Mouse (Mus musculus): ENCODE measurements around the gene Pax6. TPM values are rescaled to one million over a fixed set of nuclear protein-coding genes. Genes with fewer than 3 reads are reported as not detected.

Gene Pax6
- polyA plus RNA-seq, 1 experiment from 2014 or later: 0.54 TPM

DNA sequence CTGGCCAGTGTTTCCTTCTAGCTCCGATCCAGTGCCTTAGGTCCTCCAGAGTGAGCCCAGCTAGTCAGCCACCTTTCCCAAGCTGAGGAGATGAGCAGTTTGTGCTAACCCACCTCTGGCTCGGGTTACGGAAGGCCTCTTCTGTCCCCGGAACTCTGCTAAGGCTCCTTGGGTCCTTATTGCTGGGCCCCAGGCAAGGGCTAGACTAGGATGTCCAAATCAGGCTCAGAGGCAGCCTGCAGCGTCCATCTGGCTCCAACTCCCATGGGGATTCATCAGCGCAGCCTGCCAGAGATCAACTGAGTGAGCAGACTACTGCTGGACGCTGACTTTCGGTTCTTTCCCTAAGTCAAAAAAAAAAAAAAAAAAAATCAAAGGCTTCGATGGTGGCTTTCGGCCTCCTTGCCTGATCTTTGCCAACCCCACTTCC is 4.9 kb downstream of the Pax6 start:
- no peak for DNase-seq (ENCODE audit: low spot score)
- Histone ChIP-seq H3K4me3 (peak overlapping the region; percentile 59; the same call in 1 of the 2 replicates), H3K27me3 (ENCODE audit: insufficient read depth, poor library complexity, severe bottlenecking) (peaks cover 98% of the 10 kb centered on the region), H3K4me1 (peaks cover 40% of the 10 kb centered on the region), H3K27ac (no peak overlapping the region), H3K9me3 (no peaks in the 10 kb centered on the region), H3K36me3 (no peaks in the 10 kb centered on the region)
- WGBS: 1% methylated on average over 10 of the region's 10 CpGs

DNA sequence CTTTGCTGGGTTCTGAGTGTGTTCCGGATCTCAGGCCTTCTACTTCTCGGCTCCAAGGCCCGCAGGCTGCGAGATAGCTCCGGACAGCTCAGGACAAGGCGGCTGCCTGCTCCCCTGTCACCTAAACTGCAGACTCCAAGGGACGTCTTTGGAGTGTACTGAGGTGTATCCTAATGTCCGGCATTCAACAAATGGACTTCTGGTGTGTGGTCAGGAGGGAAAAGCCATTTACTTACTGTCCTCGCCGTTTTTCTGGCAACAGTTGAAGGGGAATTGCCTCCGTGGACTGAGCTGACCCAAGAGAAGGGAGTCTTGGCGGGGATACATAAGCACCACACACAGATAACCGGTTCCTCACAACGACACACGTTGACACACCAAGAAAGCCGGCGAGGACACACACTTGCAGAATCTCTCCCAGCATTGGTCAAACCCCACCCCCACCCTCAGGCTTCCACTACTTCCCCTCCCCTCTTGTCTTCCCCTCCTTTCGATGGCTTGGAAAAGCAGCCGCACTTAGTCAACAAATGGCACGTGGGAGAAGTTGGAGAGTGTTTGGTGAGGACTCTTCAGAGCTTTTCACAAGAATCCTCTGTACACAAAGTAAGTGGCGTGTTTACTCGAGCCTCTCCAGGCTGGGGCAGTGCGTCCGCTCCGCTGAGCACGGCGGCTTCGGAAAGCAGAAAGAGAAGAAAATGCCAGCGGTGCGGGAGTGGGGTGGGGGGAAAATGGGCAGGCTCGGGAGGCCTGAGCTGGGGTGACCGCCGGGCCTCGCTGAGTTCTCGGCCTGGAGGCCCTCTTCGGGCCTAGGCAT is 5.6 kb downstream of the Pax6 start:
- no peak for DNase-seq (ENCODE audit: low spot score)
- peaks cover 34% of the 10 kb centered on the region for H3K4me1 ChIP-seq

DNA sequence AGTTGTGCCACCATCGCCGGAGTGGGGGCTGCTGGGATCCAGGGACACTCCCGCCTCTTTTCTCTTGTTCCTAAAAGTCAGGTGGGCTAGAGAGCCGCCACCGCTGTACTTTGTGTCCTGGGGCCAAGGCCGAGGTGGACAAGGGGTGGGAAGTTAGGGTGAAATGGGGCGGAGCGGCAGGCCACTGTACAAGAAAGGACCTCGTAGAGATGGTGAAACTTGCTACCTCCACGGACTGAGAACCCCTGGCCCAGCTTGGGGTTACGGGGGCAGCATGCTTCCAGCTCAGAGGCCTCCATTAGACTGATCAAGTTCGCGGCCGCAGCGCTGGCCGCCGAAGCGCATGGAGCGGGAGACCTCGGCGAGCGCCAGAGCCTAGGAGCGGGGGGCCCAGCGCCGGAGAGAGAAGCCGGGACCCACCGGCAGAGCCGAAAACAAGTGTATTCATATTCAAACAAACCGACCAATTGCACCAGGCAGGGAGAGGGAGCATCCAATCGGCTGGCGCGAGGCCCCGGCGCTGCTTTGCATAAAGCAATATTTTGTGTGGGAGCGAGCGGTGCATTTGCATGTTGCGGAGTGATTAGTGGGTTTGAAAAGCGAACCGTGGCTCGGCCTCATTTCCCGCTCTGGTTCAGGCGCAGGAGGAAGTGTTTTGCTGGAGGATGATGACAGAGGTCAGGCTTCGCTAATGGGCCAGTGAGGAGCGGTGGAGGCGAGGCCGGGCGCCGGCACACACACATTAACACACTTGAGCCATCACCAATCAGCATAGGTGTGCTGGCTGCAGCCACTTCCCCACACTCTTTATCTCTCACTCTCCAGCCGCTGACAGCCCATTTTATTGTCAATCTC is 6.4 kb downstream of the Pax6 start:
- Histone ChIP-seq H3K4me3 (peak overlapping the region; percentile 59), H3K9me3 (no peaks in the 10 kb centered on the region), H3K27ac (0 out of 2 replicates have a peak overlapping the region, but pooled peaks have one; percentile 29), H3K4me1 (peaks cover 33% of the 10 kb centered on the region), H3K36me3 (no peaks in the 10 kb centered on the region), H3K27me3 (ENCODE audit: insufficient read depth, poor library complexity, severe bottlenecking) (peaks cover 98% of the 10 kb centered on the region)
- peak; percentile 92 for DNase-seq (ENCODE audit: low spot score)
- under 1% methylated on average over 49 of the region's 49 CpGs for WGBS

More for the DNA sequence above, 5.6 kb downstream of the Pax6 start:
- peaks cover 98% of the 10 kb centered on the region for H3K27me3 ChIP-seq (ENCODE audit: insufficient read depth, poor library complexity, severe bottlenecking)
- no peaks in the 10 kb centered on the region for H3K9me3 ChIP-seq
- H3K27ac ChIP-seq: no peak overlapping the region
- H3K4me3 ChIP-seq: peak overlapping the region; percentile 59
- no peaks in the 10 kb centered on the region for H3K36me3 ChIP-seq
- WGBS: under 1% methylated on average over 36 of the region's 36 CpGs

DNA sequence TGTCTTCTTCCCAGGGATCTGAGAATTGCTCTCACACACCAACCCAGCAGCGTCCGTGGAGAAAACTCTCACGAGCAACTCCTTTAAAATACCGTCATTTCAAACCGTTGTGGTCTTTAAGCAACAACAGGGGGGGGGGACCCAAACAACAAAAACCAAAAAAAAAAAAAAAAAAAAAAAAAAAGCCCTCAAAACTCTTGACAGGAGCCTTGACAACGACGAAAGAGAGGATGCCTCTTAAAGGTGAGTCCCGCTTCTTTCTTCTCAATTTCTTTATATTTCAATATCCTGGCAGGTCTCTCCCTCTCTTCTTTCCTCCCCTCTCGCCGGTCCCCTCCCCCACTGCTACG is 7.0 kb downstream of the Pax6 start:
- H3K4me3 ChIP-seq: peak overlapping the region; percentile 59
- H3K27ac ChIP-seq: no peak overlapping the region
- no peaks in the 10 kb centered on the region for H3K9me3 ChIP-seq
- 0% methylated on average over 11 of the region's 11 CpGs for WGBS
- H3K36me3 ChIP-seq: no peaks in the 10 kb centered on the region
- H3K4me1 ChIP-seq: peaks cover 39% of the 10 kb centered on the region
- DNase-seq (ENCODE audit: low spot score): no peak
- peaks cover 98% of the 10 kb centered on the region for H3K27me3 ChIP-seq (ENCODE audit: insufficient read depth, poor library complexity, severe bottlenecking)

DNA sequence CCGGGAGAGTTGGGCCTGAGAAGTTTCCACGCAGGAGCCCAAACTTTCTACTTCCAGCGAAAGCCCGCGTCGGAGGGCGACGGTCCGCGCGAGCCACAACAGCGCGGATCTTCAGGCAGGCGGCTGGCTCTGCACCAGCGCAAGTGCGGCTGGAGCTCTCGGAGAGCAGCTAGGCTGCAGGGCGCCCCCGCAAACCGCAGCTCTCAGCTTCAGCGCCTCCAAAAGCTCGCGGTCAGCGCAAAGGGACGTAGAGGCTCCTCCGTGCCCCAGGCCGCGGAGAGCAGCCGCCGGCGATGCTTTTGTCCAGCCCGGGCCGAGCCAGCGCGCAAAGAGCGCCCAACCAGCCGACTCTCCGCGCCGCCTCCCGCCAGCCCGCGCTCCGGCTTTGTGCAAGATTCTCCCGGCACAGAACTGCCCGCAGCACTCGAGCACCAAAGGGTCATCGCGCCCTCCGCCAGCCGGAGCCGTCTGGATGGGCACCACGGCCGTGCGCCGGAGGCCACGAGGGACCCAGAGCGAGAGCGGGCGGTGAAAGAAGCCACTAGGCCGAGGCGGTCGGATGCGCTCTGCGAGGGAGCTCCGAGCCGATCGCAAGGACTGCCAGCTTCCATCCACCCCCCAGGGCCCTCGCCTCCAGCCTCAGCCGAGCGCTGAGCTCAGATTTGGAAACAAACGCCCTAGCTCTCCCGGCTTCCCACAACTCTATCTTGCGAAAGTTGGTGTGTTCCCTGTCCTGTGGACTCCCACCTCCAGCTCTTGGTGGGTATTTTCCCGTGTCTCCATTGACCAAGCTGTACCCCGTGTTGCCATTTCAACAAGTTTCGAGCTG is 7.6 kb downstream of the Pax6 start:
- H3K4me3 ChIP-seq: peak overlapping the region; percentile 59
- no peaks in the 10 kb centered on the region for H3K36me3 ChIP-seq
- no peak for DNase-seq (ENCODE audit: low spot score)
- H3K4me1 ChIP-seq: peaks cover 42% of the 10 kb centered on the region
- peak overlapping the region; percentile 42; the same call in 1 of the 2 replicates for H3K27ac ChIP-seq
- peaks cover 98% of the 10 kb centered on the region for H3K27me3 ChIP-seq (ENCODE audit: insufficient read depth, poor library complexity, severe bottlenecking)
- WGBS: under 1% methylated on average over 77 of the region's 77 CpGs
- no peaks in the 10 kb centered on the region for H3K9me3 ChIP-seq

DNA sequence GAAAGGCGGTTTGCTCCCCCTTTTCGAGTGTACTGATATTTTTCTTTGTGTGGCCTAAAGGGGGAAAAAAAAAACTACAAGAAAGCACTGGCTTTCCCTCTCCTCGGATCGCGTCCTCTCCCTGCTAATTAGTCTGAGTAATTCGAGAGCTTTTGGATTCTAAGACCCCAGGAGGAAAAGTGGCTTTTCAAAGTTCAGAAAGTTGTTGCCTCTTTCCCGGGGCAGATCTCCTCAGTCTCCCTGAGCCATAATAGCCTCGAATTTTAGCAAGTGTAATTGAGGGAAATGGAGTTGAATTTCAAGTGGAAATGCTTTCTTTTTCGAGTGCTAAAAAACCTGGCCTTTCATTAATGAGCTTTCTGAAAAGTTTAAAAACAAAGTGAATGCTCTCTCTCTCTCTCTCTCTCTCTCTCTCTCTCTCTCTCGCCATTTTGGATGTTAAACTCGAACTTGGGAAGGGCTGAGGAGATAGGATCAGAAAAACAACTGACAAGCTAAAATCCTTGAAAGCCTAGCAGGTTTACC is 8.3 kb downstream of the Pax6 start:
- no peak for DNase-seq (ENCODE audit: low spot score)
- Histone ChIP-seq H3K4me1 (peaks cover 45% of the 10 kb centered on the region), H3K27ac (no peak overlapping the region), H3K36me3 (no peaks in the 10 kb centered on the region), H3K4me3 (peak overlapping the region; percentile 59; the same call in 1 of the 2 replicates), H3K27me3 (ENCODE audit: insufficient read depth, poor library complexity, severe bottlenecking) (peaks cover 98% of the 10 kb centered on the region), H3K9me3 (no peaks in the 10 kb centered on the region)
- 1% methylated on average over 11 of the region's 11 CpGs for WGBS

DNA sequence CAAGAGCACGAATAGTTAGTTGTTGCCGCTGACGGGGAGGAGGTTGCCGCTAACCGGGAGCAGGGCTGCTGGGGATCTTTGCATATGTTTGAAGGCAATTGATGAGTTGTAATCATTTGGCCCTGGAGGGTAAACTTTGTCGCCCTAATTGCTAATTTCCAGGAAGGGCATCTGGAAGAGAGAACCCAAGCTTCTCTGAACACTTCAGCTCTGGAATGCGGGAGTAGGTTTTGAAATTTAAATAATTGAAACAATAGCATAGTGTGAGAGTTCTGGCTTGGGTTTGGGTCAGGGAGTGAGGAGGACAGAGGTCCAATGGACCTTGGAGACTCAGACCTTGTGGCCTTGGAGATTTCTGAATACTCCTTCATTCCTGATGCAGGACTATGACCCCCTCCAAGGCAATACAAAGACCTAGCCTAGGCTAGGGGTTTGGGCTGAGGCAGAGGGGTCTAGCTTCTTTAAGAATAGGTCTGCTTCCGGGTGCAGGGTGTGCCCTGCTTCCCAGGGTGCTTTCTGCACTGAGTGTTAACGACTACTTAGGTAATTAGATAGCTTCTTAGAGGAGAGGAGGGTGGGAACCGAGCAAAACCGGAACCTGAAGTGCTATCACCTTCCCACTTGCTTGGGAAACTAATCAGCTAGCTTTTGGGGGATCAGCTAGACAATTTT is 8.9 kb downstream of the Pax6 start:
- peaks cover 45% of the 10 kb centered on the region for H3K4me1 ChIP-seq
- H3K4me3 ChIP-seq: no peak overlapping the region
- no peaks in the 10 kb centered on the region for H3K36me3 ChIP-seq
- no peak overlapping the region for H3K27ac ChIP-seq
- peak; percentile 55 for DNase-seq (ENCODE audit: low spot score)
- H3K9me3 ChIP-seq: no peaks in the 10 kb centered on the region
- H3K27me3 ChIP-seq (ENCODE audit: insufficient read depth, poor library complexity, severe bottlenecking): peaks cover 98% of the 10 kb centered on the region
- WGBS: 1% methylated on average over 11 of the region's 11 CpGs

DNA sequence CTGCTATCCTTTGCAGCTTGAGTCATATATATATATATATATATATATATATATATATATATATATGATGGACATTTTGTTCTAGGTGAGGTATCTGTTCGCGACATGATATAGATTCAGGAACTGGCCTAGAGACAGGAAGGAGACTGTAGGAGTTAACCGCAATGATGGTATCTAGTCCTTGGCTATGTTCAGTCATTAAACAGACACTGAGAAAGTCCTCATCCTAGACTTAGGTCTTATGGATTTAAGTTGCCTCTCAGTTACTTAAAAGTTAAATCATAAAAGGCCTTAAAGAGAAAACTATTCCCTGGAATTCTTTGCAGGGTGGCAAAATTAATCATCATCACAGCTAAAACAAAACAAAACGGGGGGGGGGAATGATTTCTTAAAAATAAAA is 9.6 kb downstream of the Pax6 start:
- no peak for DNase-seq (ENCODE audit: low spot score)
- WGBS: 10% methylated on average over 4 of the region's 4 CpGs
- H3K4me1 ChIP-seq: peaks cover 48% of the 10 kb centered on the region
- no peak overlapping the region for H3K4me3 ChIP-seq
- H3K27ac ChIP-seq: no peak overlapping the region
- no peaks in the 10 kb centered on the region for H3K36me3 ChIP-seq
- H3K27me3 ChIP-seq (ENCODE audit: insufficient read depth, poor library complexity, severe bottlenecking): peaks cover 98% of the 10 kb centered on the region
- H3K9me3 ChIP-seq: no peaks in the 10 kb centered on the region

DNA sequence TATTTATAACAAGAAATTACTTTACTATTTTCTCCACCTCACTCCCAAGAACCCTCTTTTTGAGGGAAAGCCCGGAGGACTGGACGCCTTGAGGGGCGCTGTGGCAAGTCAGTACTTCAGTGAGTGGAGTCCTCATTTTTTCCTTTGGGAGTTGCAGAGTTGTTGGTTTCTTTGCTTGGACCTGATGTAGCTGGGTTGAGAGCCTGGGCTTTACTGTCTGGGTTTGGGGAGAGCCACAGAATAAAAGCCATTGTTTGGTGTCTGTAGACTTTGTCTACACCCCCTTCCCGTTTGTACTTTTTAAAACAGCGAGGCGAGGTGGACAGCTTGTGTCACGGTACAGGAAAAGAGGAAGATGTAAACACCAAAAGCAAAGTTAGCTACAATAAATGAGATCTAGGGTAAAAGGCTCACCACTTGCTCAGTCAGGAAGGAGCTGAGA is 10.2 kb downstream of the Pax6 start:
- peak; percentile 61 for DNase-seq (ENCODE audit: low spot score)
- peaks cover 98% of the 10 kb centered on the region for H3K27me3 ChIP-seq (ENCODE audit: insufficient read depth, poor library complexity, severe bottlenecking)
- H3K36me3 ChIP-seq: no peaks in the 10 kb centered on the region
- H3K4me1 ChIP-seq: peaks cover 44% of the 10 kb centered on the region
- no peak overlapping the region for H3K27ac ChIP-seq
- no peaks in the 10 kb centered on the region for H3K9me3 ChIP-seq
- no peak overlapping the region for H3K4me3 ChIP-seq
- WGBS: 2% methylated on average over 7 of the region's 7 CpGs

DNA sequence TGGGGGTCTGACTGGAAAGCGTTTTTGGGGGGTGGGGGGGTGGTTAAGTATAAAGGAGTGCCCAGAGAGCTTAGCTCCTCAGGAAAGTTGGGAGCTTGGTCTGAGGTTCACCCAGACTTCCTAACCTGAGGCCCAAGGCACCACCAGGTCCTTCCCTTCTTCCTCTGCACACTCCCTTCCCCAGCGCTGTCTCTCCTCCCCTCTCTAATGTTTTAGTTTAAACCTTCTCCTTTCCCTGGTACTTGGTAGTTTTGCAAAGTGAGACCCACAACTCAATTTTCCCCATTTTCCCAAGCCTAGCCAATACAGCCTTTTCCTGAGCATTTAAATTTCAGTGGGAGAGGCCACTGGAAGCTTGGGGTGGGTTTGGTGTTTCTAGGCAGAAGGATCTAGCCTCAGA is 10.6 kb downstream of the Pax6 start:
- WGBS: 6% methylated on average over 2 of the region's 2 CpGs
- Histone ChIP-seq H3K27ac (no peak overlapping the region), H3K27me3 (ENCODE audit: insufficient read depth, poor library complexity, severe bottlenecking) (peaks cover 98% of the 10 kb centered on the region), H3K4me3 (no peak overlapping the region), H3K36me3 (no peaks in the 10 kb centered on the region), H3K4me1 (peaks cover 39% of the 10 kb centered on the region), H3K9me3 (no peaks in the 10 kb centered on the region)
- peak; percentile 38 for DNase-seq (ENCODE audit: low spot score)

DNA sequence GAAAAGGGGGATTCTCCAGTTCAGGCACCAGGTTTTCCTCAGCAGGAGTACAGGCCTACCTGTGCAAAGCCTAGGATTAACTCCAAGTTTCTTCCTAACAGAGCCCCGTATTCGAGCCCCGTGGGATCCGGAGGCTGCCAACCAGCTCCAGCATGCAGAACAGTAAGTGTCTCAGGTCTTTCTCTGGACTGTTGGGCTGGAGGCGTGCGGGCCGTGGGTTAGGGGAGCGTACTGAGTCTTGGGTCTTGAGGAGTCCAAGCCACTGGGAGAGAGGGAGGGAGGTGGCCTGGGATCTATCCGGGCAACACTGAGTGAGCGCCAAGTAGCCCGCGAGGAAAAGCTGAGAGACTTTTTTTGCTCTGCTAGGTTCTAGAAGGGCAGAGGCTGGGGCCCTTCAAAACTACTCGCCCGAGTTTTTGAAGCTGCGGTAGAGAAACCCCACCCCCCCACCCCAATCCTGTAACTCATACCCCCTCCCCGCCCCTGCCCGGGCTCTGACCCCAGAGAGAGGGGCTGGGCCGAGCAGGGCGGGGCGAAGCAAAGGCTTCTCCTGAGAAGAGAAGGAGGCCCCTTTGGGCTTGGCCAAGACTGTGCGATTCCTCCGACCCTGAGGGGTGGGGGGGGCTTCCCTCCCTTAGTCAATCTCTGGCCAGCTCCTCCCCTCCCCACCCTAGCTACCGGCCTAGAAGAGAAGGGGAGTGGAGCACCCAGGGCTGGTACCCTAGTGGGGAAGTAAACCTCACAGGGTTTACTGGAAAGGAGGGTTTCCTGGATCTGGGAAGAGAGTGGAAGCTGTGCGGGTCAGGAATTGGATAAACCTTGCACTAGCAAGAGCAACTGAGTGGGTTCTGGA is 11.7 kb downstream of the Pax6 start:
- Histone ChIP-seq H3K27ac (no peak overlapping the region), H3K4me3 (no peak overlapping the region), H3K27me3 (ENCODE audit: insufficient read depth, poor library complexity, severe bottlenecking) (peaks cover 98% of the 10 kb centered on the region), H3K4me1 (peaks cover 29% of the 10 kb centered on the region), H3K9me3 (no peaks in the 10 kb centered on the region), H3K36me3 (no peaks in the 10 kb centered on the region)
- WGBS: under 1% methylated on average over 24 of the region's 24 CpGs
- DNase-seq (ENCODE audit: low spot score): peak; percentile 72
